25 mouse cellular contexts compared by ENCODE assay signal in genomic region chr7:125117173-125117572, GRCm38 (mm10).
DNase-seq lines count a peak whose midpoint lies in the region; ATAC-seq and TF ChIP-seq lines count a peak whose summit lies in the region.
"Had no signal": no experiment of that assay in that cellular context is flagged by ENCODE, and none has a peak within 500 bp of the region (broad histone marks: within the 10 kb centered on the region; RNA-seq: fewer than 3 reads in every experiment).

No protein-coding gene starts in this region.

- TF ChIP-seq CTCF in brain, embryonic 14.5 days (IDR thresholded peaks at IDR 0.05; ENCODE audit: borderline replicate concordance, extremely low read depth, insufficient read depth, insufficient read length), result no peak

- H3K36me3 ChIP-seq in heart, embryonic 13.5 days, result no peaks in the 10 kb centered on the region
- H3K36me3 ChIP-seq: embryonic facial prominence, embryonic 15.5 days; forebrain, embryonic 10.5 days; limb, embryonic 12.5 days; liver, embryonic 15.5 days; midbrain, embryonic 10.5 days; neural tube, embryonic 12.5 days had no signal

- WGBS in heart, embryonic 13.5 days, result 74% methylated on average over 8 of the region's 8 CpGs

- no peak overlapping the region for H3K27ac ChIP-seq in heart, embryonic 13.5 days (replicated peaks)
- H3K27ac ChIP-seq: embryonic facial prominence, embryonic 15.5 days; forebrain, embryonic 10.5 days; limb, embryonic 12.5 days; liver, embryonic 15.5 days; midbrain, embryonic 10.5 days; neural tube, embryonic 12.5 days had no signal

- no peak for DNase-seq in heart, postnatal 36 days
- peak; percentile 51 for DNase-seq in brain, embryonic 14.5 days (ENCODE audit: low read depth)
- DNase-seq in frontal cortex, postnatal 25 days (ENCODE audit: low spot score in 2 of 2), result peak; percentile 12 to 15
- peak; percentile 42 to 53 for DNase-seq in right cerebral cortex, adult 2 months (ENCODE audit: low spot score in 2 of 2)
- DNase-seq in gastrocnemius, postnatal 25 days, result no peak
- no peak for DNase-seq in testis, postnatal 14 days (ENCODE audit: low spot score)
- no peak for DNase-seq in liver
- DNase-seq: adrenal gland, postnatal 25 days; B cell, adult 2 months; cerebellum, adult 9-11 months; gastrocnemius, postnatal 36 days; kidney, adult 18-20 months; kidney, postnatal 10 days; lung, postnatal 36 days; spleen, adult 18-20 months had no signal

- intact Hi-C loops in heart, postnatal 36 days (cut with DNase I), result no loop called here

- no peaks in the 10 kb centered on the region for H3K4me1 ChIP-seq in heart, embryonic 13.5 days
- H3K4me1 ChIP-seq: embryonic facial prominence, embryonic 15.5 days; forebrain, embryonic 10.5 days; limb, embryonic 12.5 days; liver, embryonic 15.5 days; midbrain, embryonic 10.5 days; neural tube, embryonic 12.5 days had no signal

- no peak for TF ChIP-seq POLR2A in brain, embryonic 14.5 days (IDR thresholded peaks at IDR 0.05; ENCODE audit: borderline replicate concordance, extremely low read depth, insufficient read depth, insufficient read length, poor library complexity, severe bottlenecking)

- no peaks in the 10 kb centered on the region for H3K9me3 ChIP-seq in heart, embryonic 13.5 days
- H3K9me3 ChIP-seq: embryonic facial prominence, embryonic 15.5 days; forebrain, embryonic 10.5 days; limb, embryonic 12.5 days; midbrain, embryonic 10.5 days; neural tube, embryonic 12.5 days had no signal

- H3K4me3 ChIP-seq in heart, embryonic 13.5 days, result no peak overlapping the region
- H3K4me3 ChIP-seq: embryonic facial prominence, embryonic 15.5 days; forebrain, embryonic 10.5 days; limb, embryonic 12.5 days; liver, embryonic 15.5 days; midbrain, embryonic 10.5 days; neural tube, embryonic 12.5 days had no signal

- no peaks in the 10 kb centered on the region for H3K27me3 ChIP-seq in heart, embryonic 13.5 days (replicated peaks)
- H3K27me3 ChIP-seq: embryonic facial prominence, embryonic 15.5 days; limb, embryonic 12.5 days; liver, embryonic 15.5 days; neural tube, embryonic 12.5 days had no signal

- no peak overlapping the region for H3K4me2 ChIP-seq in heart, embryonic 13.5 days
- H3K4me2 ChIP-seq: embryonic facial prominence, embryonic 15.5 days; heart, embryonic 11.5 days; limb, embryonic 12.5 days; liver, embryonic 15.5 days; neural tube, embryonic 12.5 days had no signal

- peak; percentile 42; the same call in 1 of the 2 replicates for ATAC-seq in heart, embryonic 13.5 days (ENCODE audit: extremely low read depth, insufficient number of reproducible peaks, low FRiP score, low TSS enrichment)
- ATAC-seq: activated CD4-positive, CD25-positive, alpha-beta regulatory T cell, adult 4 months; hindbrain, embryonic 16.5 days had no signal

- no peak overlapping the region for H3K9ac ChIP-seq in heart, embryonic 13.5 days
- H3K9ac ChIP-seq: embryonic facial prominence, embryonic 15.5 days; limb, embryonic 12.5 days; liver, embryonic 15.5 days; neural tube, embryonic 12.5 days had no signal

Comparison
In these comparisons a context has a peak if more than half of its experiments do, and no peak if none do; other contexts are left out.
1. DNase-seq: peak in brain, embryonic 14.5 days (single experiment), frontal cortex, postnatal 25 days (2 of 2) and right cerebral cortex, adult 2 months (2 of 2); none in heart, postnatal 36 days (0 of 2), gastrocnemius, postnatal 25 days (single experiment), testis, postnatal 14 days (single experiment) and liver (single experiment).